Mouse (Mus musculus): ENCODE data around the gene Lta. TPM values are rescaled to one million over a fixed set of nuclear protein-coding genes. Genes with fewer than 3 reads are reported as not detected.

The Lta gene
- total RNA-seq, 2 experiments from 2014 or later = 0.36 to 0.40 TPM

GRCm38 (mm10) chr17:35158850-35159593 is 46.1 kb downstream of the Lta start:
- DNase-seq = no peak

GRCm38 (mm10) chr17:35157661-35158175 is 47.4 kb downstream of the Lta start:
- DNase-seq = no peak

- no peak for DNase-seq
Observed at GRCm38 (mm10) chr17:35157254-35157653, 47.9 kb downstream of the Lta start.

- DNase-seq = no peak
Observed at GRCm38 (mm10) chr17:35156461-35157200, 48.5 kb downstream of the Lta start.

GRCm38 (mm10) chr17:35155451-35155850 is 49.7 kb downstream of the Lta start:
- no peak for DNase-seq

GRCm38 (mm10) chr17:35154616-35155015 is 50.5 kb downstream of the Lta start:
- no peak for DNase-seq

- no peak for DNase-seq
Observed at GRCm38 (mm10) chr17:35153931-35154330, 51.2 kb downstream of the Lta start.

Small RNAs within 50 kb of the gene (microRNA-seq; reads per million reads assigned to microRNA genes)
- gene Mir6973a = not detected
- gene Mir6974 = not detected
- gene Mir6975 = 0.75 reads per million
- 0.75 reads per million for gene Mir8094

Other genes with a start within 250 kb of the Lta start
- gene Hspa1b, start 246.1 kb downstream of the Lta start, total RNA-seq (2021) = 100 to 1,000 TPM in 1 of 2 experiments, 10 to 100 TPM in 1; 80.1 to 206 TPM
- not detected for gene Gm20481, start 235.4 kb downstream of the Lta start, total RNA-seq (2021)
- gene Hspa1a, start 233.2 kb downstream of the Lta start, total RNA-seq (2021) = 10 to 100 TPM; 36.0 to 86.1 TPM
- gene Hspa1l, start 232.6 kb downstream of the Lta start, total RNA-seq (2021) = under 1 TPM; 0.20 to 0.36 TPM
- gene Lsm2, start 223.5 kb downstream of the Lta start, total RNA-seq (2021) = 10 to 100 TPM; 35.2 to 35.5 TPM
- 10 to 100 TPM; 61.5 to 62.9 TPM for gene Vars, start 204.4 kb downstream of the Lta start, total RNA-seq (2021)
- gene Vwa7, start 188.8 kb downstream of the Lta start, total RNA-seq (2021) = under 1 TPM; 0.53 to 0.59 TPM
- gene Sapcd1, start 177.3 kb downstream of the Lta start, total RNA-seq (2021) = 1 to 10 TPM in 1 of 2 experiments, under 1 TPM in 1; 0.82 to 1.3 TPM
- 1 to 10 TPM in 1 of 2 experiments, under 1 TPM in 1; 0.95 to 1.6 TPM for gene Msh5, start 158.6 kb downstream of the Lta start, total RNA-seq (2021)
- 100 to 1,000 TPM in 1 of 2 experiments, 10 to 100 TPM in 1; 83.6 to 109 TPM for gene Clic1, start 155.4 kb downstream of the Lta start, total RNA-seq (2021)
- 10 to 100 TPM; 16.1 to 18.2 TPM for gene Ddah2, start 146.3 kb downstream of the Lta start, total RNA-seq (2021)
- gene Ly6g6c, start 140.0 kb downstream of the Lta start, total RNA-seq (2021) = under 1 TPM in 1 of 2 experiments, not detected in 1; 0.56 TPM
- gene Mpig6b, start 139.2 kb downstream of the Lta start, total RNA-seq (2021) = not detected
- gene Ly6g6e, start 128.4 kb downstream of the Lta start, total RNA-seq (2021) = under 1 TPM in 1 of 2 experiments, not detected in 1; 0.50 TPM
- gene Ly6g6d, start 127.3 kb downstream of the Lta start, total RNA-seq (2021) = under 1 TPM in 1 of 2 experiments, not detected in 1; 0.43 TPM
- not detected for gene Ly6g6f, start 119.7 kb downstream of the Lta start, total RNA-seq (2021)
- gene Abhd16a, start 116.1 kb downstream of the Lta start, total RNA-seq (2021) = 10 to 100 TPM; 73.9 to 89.4 TPM
- gene Ly6g5c, start 97.1 kb downstream of the Lta start, total RNA-seq (2021) = not detected
- gene Ly6g5b, start 89.9 kb downstream of the Lta start, total RNA-seq (2021) = under 1 TPM; 0.26 to 0.43 TPM
- gene Gpank1, start 83.9 kb downstream of the Lta start, total RNA-seq (2021) = 10 to 100 TPM; 11.1 to 12.1 TPM
- gene Csnk2b, start 83.3 kb downstream of the Lta start, total RNA-seq (2021) = 100 to 1,000 TPM; 207 to 209 TPM
- 10 to 100 TPM; 25.0 to 29.5 TPM for gene D17H6S53E, start 79.0 kb downstream of the Lta start, total RNA-seq (2021)
- not detected for gene Apom, start 73.3 kb downstream of the Lta start, total RNA-seq (2021)
- gene Bag6, start 70.2 kb downstream of the Lta start, total RNA-seq (2021) = 100 to 1,000 TPM; 372 to 389 TPM
- 100 to 1,000 TPM; 212 to 261 TPM for gene Prrc2a, start 40.5 kb downstream of the Lta start, total RNA-seq (2021)
- 1 to 10 TPM; 3.8 to 4.4 TPM for gene Aif1, start 29.3 kb downstream of the Lta start, total RNA-seq (2021)
- gene Lst1, start 16.9 kb downstream of the Lta start, total RNA-seq (2021) = 1 to 10 TPM; 4.4 to 4.8 TPM
- gene Ltb, start 10.9 kb downstream of the Lta start, total RNA-seq (2021) = 1 to 10 TPM in 1 of 2 experiments, under 1 TPM in 1; 0.89 to 6.6 TPM
- gene Tnf, start 3.3 kb downstream of the Lta start, total RNA-seq (2021) = under 1 TPM; 0.23 to 0.36 TPM
- gene Gm16181, start 15.5 kb upstream of the Lta start, total RNA-seq (2021) = not detected
- gene Atp6v1g2, start 28.3 kb upstream of the Lta start, total RNA-seq (2021) = 1 to 10 TPM; 4.8 to 6.7 TPM
- 10 to 100 TPM; 15.5 to 20.1 TPM for gene Nfkbil1, start 30.4 kb upstream of the Lta start, total RNA-seq (2021)
- gene Ddx39b, start 36.4 kb upstream of the Lta start, total RNA-seq (2021) = 100 to 1,000 TPM; 199 to 225 TPM
- 100 to 1,000 TPM; 170 to 266 TPM for gene H2-D1, start 57.4 kb upstream of the Lta start, total RNA-seq (2021)
- 1 to 10 TPM; 3.3 to 4.5 TPM for gene H2-Q1, start 115.1 kb upstream of the Lta start, total RNA-seq (2021)
- 1 to 10 TPM; 1.4 to 1.9 TPM for gene H2-Q2, start 136.9 kb upstream of the Lta start, total RNA-seq (2021)
- gene H2-Q4, start 174.3 kb upstream of the Lta start, total RNA-seq (2021) = 10 to 100 TPM; 24.9 to 29.1 TPM
- 1 to 10 TPM; 2.4 to 6.2 TPM for gene H2-Q6, start 219.5 kb upstream of the Lta start, total RNA-seq (2021)
- 1 to 10 TPM; 3.8 to 7.4 TPM for gene H2-Q7, start 233.8 kb upstream of the Lta start, total RNA-seq (2021)

Measured in adrenal gland, postnatal 36 days (tissue).